ENCODE assay signal across 26 mouse cellular contexts in the genomic region with DNA sequence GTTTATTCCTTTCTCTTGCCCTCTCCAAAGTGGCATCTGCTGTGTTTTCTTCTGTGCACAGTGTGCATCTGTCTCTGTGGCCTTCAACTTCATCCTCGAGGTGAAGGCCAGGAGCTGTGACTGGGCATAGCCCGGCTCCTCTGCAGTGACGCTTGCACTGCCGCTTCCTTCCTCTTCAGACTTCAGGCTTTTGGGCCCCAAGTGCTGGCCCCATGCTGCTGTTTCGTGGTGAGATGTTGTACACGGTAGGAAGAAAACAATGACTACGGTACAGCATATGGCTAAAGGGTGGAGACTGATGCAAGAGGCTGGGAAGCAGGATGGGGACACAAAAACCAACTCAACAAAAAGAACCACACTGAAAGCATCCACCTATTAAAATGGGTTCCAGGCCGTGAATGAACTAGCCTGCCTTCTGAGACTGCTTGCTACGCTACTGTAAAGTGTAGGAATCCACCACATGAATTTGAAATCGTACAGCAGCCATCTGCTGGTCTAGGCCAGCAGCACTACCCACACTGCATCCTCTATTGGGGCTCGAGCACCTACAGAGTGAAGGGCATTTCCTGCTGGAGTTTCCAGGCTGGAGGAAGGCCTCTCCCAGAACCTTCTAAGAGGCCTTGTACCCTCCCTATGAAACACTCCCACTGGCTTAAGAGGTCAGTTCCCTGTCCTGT. TPM values are rescaled to one million over a fixed set of nuclear protein-coding genes. Genes with fewer than 3 reads are reported as not detected.
A peak's percentile ranks its signal among the peaks of the same experiment; 100 is the strongest.
DNase-seq lines count a peak whose midpoint lies in the region; ATAC-seq and TF ChIP-seq lines count a peak whose summit lies in the region.
"Had no signal": no experiment of that assay in that cellular context is flagged by ENCODE, and none has a peak within 500 bp of the region (broad histone marks: within the 10 kb centered on the region; RNA-seq: fewer than 3 reads in every experiment).

No protein-coding gene starts in this region.

- TF ChIP-seq EP300 in MEL (IDR thresholded peaks at IDR 0.05; ENCODE audit: low read depth in 1 of 2, low read length in 2 of 2) = no peak

- ATAC-seq in common myeloid progenitor, adult 5-6 weeks (replicated peaks; ENCODE audit: low read depth, poor library complexity, severe bottlenecking) = peak; percentile 64
- ATAC-seq in megakaryocyte progenitor cell, adult 5-6 weeks (replicated peaks; ENCODE audit: poor library complexity) = peak; percentile 43
- ATAC-seq: forebrain, embryonic 16.5 days; liver, embryonic 12.5 days; midbrain, embryonic 15.5 days; Patski had no signal

- no peaks in the 10 kb centered on the region for H3K79me2 ChIP-seq in MEL (ENCODE audit: control insufficient read depth, insufficient read depth, low read length, poor library complexity)

- DNase-seq in left cerebral cortex, adult 2 months (ENCODE audit: extremely low spot score in 1 of 2, low spot score in 2 of 2) = no peak
- no peak for DNase-seq in left cerebral cortex, postnatal 4 days
- no peak for DNase-seq in MEL (ENCODE audit: low read depth, low spot score)
- DNase-seq in T-cell, adult 2 months (ENCODE audit: low spot score) = no peak
- no peak for DNase-seq in adrenal gland, postnatal 4 days (ENCODE audit: low spot score in 2 of 2)
- no peak for DNase-seq in natural killer cell, adult 2 months (ENCODE audit: low spot score in 2 of 2)
- DNase-seq: adrenal gland, adult 2 months; cerebellum, adult 9-10 months; heart, postnatal 10 days; kidney, adult 18-20 months; lung, adult 18-20 months; lung, postnatal 10 days; retina, postnatal 1 day; spleen, adult 18-20 months; thymus, postnatal 14 days had no signal

- H3K9me3 ChIP-seq in MEL (replicated peaks; ENCODE audit: insufficient read depth, low read length) = no peaks in the 10 kb centered on the region
- H3K9me3 ChIP-seq: embryonic facial prominence, embryonic 10.5 days; heart, embryonic 12.5 days; hindbrain, embryonic 12.5 days; limb, embryonic 13.5 days; liver, embryonic 12.5 days; midbrain, embryonic 15.5 days had no signal

- H3K9ac ChIP-seq in MEL (ENCODE audit: control insufficient read depth, low read depth, low read length, poor library complexity, severe bottlenecking) = no peak overlapping the region
- H3K9ac ChIP-seq: heart, embryonic 12.5 days; hindbrain, embryonic 12.5 days; limb, embryonic 13.5 days; liver, embryonic 12.5 days; midbrain, embryonic 15.5 days had no signal

- H3K4me1 ChIP-seq in MEL (ENCODE audit: control insufficient read depth in 1 of 2, insufficient read depth in 2 of 2, low read length in 2 of 2) = no peaks in the 10 kb centered on the region
- H3K4me1 ChIP-seq: embryonic facial prominence, embryonic 10.5 days; heart, embryonic 12.5 days; hindbrain, embryonic 12.5 days; limb, embryonic 13.5 days; liver, embryonic 12.5 days; midbrain, embryonic 15.5 days had no signal

- no peak overlapping the region for H3K4me3 ChIP-seq in left cerebral cortex, adult 2 months
- H3K4me3 ChIP-seq in MEL (ENCODE audit: control insufficient read depth in 1 of 2, insufficient read depth in 1 of 2, low read depth in 2 of 2, low read length in 2 of 2) = no peak overlapping the region
- H3K4me3 ChIP-seq: embryonic facial prominence, embryonic 10.5 days; heart, embryonic 12.5 days; hindbrain, embryonic 12.5 days; limb, embryonic 13.5 days; liver, embryonic 12.5 days; midbrain, embryonic 15.5 days had no signal

- no peak for TF ChIP-seq POLR2A in MEL (IDR thresholded peaks at IDR 0.05; ENCODE audit: control insufficient read depth in 1 of 2, insufficient read depth in 1 of 2, low read depth in 1 of 2, low read length in 2 of 2, poor library complexity in 1 of 2)

- peaks cover 0 to 36% of the 10 kb centered on the region in 2 experiments; a peak in 2 of 4 replicates for H3K36me3 ChIP-seq in MEL (ENCODE audit: control insufficient read depth in 1 of 2, insufficient read depth in 2 of 2, low read length in 2 of 2)

- no peaks in the 10 kb centered on the region for H3K27me3 ChIP-seq in MEL (ENCODE audit: control insufficient read depth in 1 of 2, insufficient read depth in 2 of 2, low read length in 2 of 2)
- H3K27me3 ChIP-seq: heart, embryonic 12.5 days; hindbrain, embryonic 12.5 days; limb, embryonic 13.5 days; liver, embryonic 12.5 days; midbrain, embryonic 15.5 days; Patski had no signal

- no peak for TF ChIP-seq RAD21 in MEL (IDR thresholded peaks at IDR 0.05; ENCODE audit: low read depth, low read length)

- peak overlapping the region; percentile 62 for H3K27ac ChIP-seq in left cerebral cortex, adult 2 months
- H3K27ac ChIP-seq in MEL (ENCODE audit: control insufficient read depth, low read depth, low read length) = no peak overlapping the region
- H3K27ac ChIP-seq: embryonic facial prominence, embryonic 10.5 days; hindbrain, embryonic 12.5 days; kidney, postnatal 0 days; limb, embryonic 13.5 days; liver, embryonic 12.5 days; midbrain, embryonic 15.5 days had no signal

- intact Hi-C loops in left cerebral cortex, adult 2 months (cut with DNase I) = loop anchor here (5.0 kb wide), 1 partner anchor 61 kb away; no protein-coding TSS in a partner anchor
- intact Hi-C loops in left cerebral cortex, postnatal 4 days (cut with DNase I) = no loop called here

- TF ChIP-seq CTCF in left cerebral cortex, adult 2 months (IDR thresholded peaks at IDR 0.05) = peak; percentile 32
- no peak for TF ChIP-seq CTCF in MEL (IDR thresholded peaks at IDR 0.05 in 2 of 3, conservative IDR thresholded peaks at IDR 0.05 in 1 of 3; ENCODE audit: control insufficient read depth in 1 of 3, insufficient read depth in 1 of 3, low read depth in 2 of 3, low read length in 3 of 3, poor library complexity in 1 of 3, severe bottlenecking in 1 of 3)

TF ChIP-seq in MEL, 35 proteins besides CTCF, POLR2A, EP300 and RAD21:
- TF ChIP-seq POLR2AphosphoS2 (IDR thresholded peaks at IDR 0.05; ENCODE audit: low read length) = 0 out of 2 replicates have a peak, but pooled peaks have one; percentile 19
- no peak for TF ChIP-seq E2F4 (IDR thresholded peaks at IDR 0.05; ENCODE audit: borderline replicate concordance, low read depth, low read length)

RNA-seq across cellular contexts. Expression of gene Ncf2, which starts 38.2 kb away (rescaled TPM):
- 1 to 10 TPM; 2.6 to 4.1 TPM for total RNA-seq in left cerebral cortex, adult 2 months (2021)
- total RNA-seq in left cerebral cortex, postnatal 4 days (2021) = 1 to 10 TPM; 1.9 to 2.2 TPM
- total RNA-seq in MEL (2012; rRNA removed) = 35.0 and 41.8 TPM in 2 replicates
- polyA plus RNA-seq in MEL (2012; ENCODE audit: insufficient read depth in 1 of 2, insufficient read length in 2 of 2, low read depth in 1 of 2, low replicate concordance in 2 of 2, missing spikeins in 1 of 2) = 10 to 100 TPM in 1 of 2 experiments, not detected in 1; 49.2 TPM
- total RNA-seq in common myeloid progenitor, adult 5-6 weeks (2017) = 70.1 and 77.4 TPM in 2 replicates
- total RNA-seq in megakaryocyte progenitor cell, adult 5-6 weeks (2015) = 85.0 and 90.4 TPM in 2 replicates
- total RNA-seq in megakaryocyte progenitor cell, adult 5-6 weeks (2017) = 101 and 119 TPM in 2 replicates
- total RNA-seq in adrenal gland, postnatal 4 days (2021) = 1 to 10 TPM; 5.4 to 7.3 TPM
